ENCODE assay signal across 14 mouse cellular contexts in the genomic region with DNA sequence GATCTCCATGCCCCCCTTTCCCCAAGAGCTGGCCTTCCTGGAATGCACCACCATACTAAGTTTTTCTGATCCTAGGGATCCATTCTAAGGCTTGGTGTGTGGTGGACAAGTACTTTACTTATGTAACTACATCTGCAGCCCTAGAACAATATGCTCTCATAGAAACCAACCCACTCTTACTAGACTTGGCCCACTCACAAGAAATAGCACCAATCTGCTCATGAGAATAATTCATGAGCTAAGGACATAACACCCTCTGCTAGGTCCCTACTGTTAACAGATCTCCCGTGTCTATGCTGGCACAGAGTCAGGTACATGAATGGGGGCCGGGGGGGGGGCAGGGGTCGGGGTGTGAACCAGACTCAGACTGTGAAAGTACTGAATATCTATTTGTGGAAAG.
DNase-seq lines count a peak whose midpoint lies in the region.
"Had no signal": no experiment of that assay in that cellular context is flagged by ENCODE, and none has a peak within 500 bp of the region (broad histone marks: within the 10 kb centered on the region; RNA-seq: fewer than 3 reads in every experiment).

No protein-coding gene starts in this region.

- intact Hi-C loops in left cerebral cortex, postnatal 10 days (cut with DNase I): no loop called here

- DNase-seq in frontal cortex, adult 2 months (ENCODE audit: extremely low spot score in 1 of 2, low spot score in 1 of 2): peak; percentile 13 to 44
- no peak for DNase-seq in frontal cortex, postnatal 25 days (ENCODE audit: low spot score in 2 of 2)
- DNase-seq in left cerebral cortex, adult 18-20 months (ENCODE audit: low spot score in 2 of 2): peak; percentile 2 to 18
- DNase-seq in left cerebral cortex, postnatal 10 days (ENCODE audit: extremely low spot score in 1 of 2, low spot score in 2 of 2): no peak
- DNase-seq in brain, adult 2 months (ENCODE audit: low read depth, low spot score): peak; percentile 53
- DNase-seq in telencephalon, adult 2 months (ENCODE audit: low read depth, low spot score): peak; percentile 40
- DNase-seq: adrenal gland, adult 2 months; adrenal gland, postnatal 25 days; cerebellum, adult 2 months; cerebellum, postnatal 10 days; forebrain, postnatal 0 days; gastrocnemius, postnatal 36 days; heart, adult 11 months; heart, postnatal 36 days had no signal

Comparison
In these comparisons a context has a peak if more than half of its experiments do, and no peak if none do; other contexts are left out.
1. DNase-seq: peak in frontal cortex, adult 2 months (2 of 2), left cerebral cortex, adult 18-20 months (2 of 2), brain, adult 2 months (single experiment) and telencephalon, adult 2 months (single experiment); none in frontal cortex, postnatal 25 days (0 of 2) and left cerebral cortex, postnatal 10 days (0 of 2).